Mouse (Mus musculus): ENCODE measurements around the gene Rab19.

DNA sequence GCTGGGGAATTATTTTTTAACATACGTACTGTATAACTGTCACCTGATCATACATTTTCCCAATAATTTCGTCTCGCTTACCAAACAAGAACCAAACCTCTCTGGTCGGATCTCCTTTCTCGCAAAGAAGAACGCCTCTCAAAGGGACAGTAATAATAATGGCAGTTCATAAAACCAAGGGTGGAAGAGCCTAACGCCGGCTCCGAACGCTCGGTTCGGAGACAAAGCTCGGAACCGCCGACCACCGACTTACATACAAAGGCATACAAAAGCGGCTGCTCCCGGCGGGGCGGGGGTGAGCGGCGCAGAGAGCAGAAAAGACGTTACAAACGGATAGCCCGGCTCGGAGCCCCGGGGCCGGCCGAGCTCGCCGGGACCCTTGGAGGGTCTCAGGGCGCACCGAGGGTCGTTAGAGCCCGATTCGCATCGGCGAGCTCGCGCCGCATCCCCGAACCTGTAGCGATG lies 38.4 kb downstream of the Rab19 start:
- TF ChIP-seq CTCF (conservative IDR thresholded peaks at IDR 0.05; ENCODE audit: insufficient read depth, insufficient read length, low read depth, low read length): no peak
- no peak for TF ChIP-seq POLR2A (IDR thresholded peaks at IDR 0.05; ENCODE audit: low read depth, low read length)

Data from kidney, adult 2 months (tissue).